Mouse (Mus musculus) liver (tissue): ENCODE results near the gene Ttc7b.

Source experiments
- DNase-seq: peaks from one replicate; pipeline ENCODE4 v3.0.0-alpha.2; 2020; ENCODE audit warnings: mixed read lengths

Gene Ttc7b

GRCm38 (mm10) chr12:100407371-100407770, 113.3 kb downstream of the Ttc7b start:
- DNase-seq, result no peak

DNA sequence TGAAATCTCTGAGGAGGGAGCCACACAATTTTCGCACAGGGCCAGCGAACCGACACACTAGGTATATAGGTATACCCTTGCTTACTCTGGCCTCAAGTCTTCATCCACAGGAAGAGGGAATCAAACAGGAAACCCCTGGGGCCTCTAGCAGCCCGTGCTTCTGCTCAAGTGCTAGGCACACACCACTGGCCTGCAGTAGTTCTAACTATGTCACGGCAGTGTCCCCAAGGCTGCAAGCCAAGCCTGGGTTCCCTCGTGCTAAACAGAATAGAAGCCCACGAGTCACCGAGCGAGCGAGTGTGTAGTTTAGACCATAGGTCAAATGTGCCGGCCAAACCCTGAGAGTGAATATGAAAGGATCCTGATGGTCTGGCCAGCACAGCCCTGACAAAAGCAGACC, 114.5 kb downstream of the Ttc7b start:
- DNase-seq, result no peak

GRCm38 (mm10) chr12:100405512-100406030, 115.1 kb downstream of the Ttc7b start:
- no peak for DNase-seq

DNA sequence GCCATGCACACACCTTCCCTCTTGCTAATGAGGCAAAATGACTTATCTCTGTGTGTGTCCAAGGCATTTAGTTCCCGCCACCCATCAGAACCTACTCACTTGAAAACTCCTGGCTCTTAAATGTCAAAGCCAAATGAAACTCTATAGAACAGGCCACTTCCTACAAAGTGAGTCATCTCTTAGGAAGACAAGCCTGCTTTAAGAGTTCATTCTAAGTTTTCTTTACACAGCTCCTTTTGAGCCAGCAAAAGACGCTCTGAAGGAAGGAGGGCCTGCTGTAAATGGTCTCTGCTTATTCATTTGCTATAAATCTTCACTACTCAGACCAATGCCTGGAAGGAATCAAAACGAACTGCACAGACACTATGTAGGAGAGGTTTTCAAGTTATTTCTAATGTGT, 116.2 kb downstream of the Ttc7b start:
- DNase-seq, result no peak

DNA sequence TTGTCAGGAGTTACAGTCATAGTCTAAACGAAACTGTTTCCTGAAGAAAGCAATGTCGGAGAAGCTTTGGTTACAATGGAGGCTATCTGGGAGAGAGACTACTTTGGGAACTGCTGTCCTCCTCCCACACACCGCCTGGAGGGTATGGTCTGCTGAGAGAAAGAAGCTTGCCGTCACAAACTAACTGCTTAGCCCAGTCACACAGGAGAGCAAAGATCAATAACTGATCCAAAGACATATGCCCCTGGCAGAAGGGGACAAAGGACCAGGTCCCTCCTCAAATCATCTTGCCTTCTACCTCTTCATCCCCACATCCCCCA, 117.7 kb downstream of the Ttc7b start:
- no peak for DNase-seq

- DNase-seq, result no peak
Observed at GRCm38 (mm10) chr12:100402296-100403004, 118.2 kb downstream of the Ttc7b start.

DNA sequence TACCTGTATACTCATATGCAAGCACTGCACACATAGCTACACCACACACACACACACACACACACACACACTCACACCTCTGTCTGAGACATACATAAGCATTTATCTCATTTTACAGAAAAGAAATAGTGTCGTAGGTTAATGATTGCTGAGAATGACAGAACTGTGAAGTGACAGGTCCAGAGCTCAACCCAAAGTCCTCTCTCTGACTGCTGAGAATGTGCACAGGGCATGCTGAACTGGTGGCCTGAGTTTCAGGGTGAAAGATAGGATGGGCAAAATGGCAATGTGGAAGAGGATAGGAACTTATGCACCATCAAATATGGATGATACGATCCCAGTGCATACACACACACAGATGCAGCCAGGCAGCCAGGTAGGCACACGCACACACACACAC, 120.5 kb downstream of the Ttc7b start:
- no peak for DNase-seq

GRCm38 (mm10) chr12:100399126-100399727, 121.4 kb downstream of the Ttc7b start:
- DNase-seq, result no peak

DNA sequence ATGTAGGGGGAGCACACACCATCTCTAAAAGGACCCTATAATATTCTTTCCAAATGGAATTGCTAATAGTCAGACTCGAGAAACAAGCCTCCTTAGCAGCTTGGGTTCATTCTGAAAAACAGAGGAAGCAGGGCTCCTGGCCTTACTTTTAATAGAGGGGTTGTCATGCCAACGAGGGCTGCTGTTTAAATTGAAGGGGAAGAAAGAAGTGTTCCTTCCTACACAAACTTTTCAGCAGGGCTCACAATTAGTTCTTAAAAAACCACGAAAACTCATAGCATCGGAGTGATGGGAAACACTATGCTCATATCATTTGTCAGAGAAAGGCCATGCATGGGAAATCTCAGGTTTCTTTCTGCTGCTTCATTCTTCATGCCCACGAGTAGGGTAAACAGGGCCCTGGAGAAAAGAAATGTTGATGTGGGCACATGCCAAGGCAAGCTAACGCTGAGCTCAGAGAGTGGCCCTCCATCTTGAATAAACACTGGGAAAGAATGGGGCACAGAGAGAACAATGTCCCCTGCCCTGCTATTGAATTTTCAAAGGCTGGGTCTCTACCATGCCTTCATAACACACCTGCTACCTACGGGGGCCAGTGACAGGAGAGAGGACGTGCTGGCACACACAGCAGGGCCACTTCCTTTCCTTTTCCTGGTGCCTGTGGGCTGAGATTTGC, 122.2 kb downstream of the Ttc7b start:
- DNase-seq, result no peak

GRCm38 (mm10) chr12:100397432-100398146, 123.0 kb downstream of the Ttc7b start:
- DNase-seq, result no peak

GRCm38 (mm10) chr12:100396806-100397205, 123.8 kb downstream of the Ttc7b start:
- DNase-seq, result no peak

GRCm38 (mm10) chr12:100393532-100393931, 127.1 kb downstream of the Ttc7b start:
- no peak for DNase-seq

DNA sequence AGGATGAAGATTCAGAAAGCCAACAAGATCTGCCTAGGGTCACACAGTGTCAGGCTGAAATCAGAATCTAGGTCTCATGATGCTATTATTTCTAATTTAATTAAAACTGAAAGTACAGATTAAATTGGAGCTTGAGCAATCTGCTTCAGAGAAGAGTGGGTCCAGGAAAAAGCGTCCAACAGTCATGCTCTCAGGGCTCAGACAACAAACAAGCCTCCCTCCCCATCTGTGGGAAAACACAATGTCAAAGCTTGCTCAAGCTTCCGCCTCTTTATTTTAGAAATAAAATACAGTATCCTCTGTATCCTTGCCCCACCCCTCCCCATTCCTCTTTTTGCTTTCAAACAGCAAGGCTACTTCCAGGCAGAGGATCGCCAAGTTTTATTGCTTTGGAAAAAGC, 127.5 kb downstream of the Ttc7b start:
- no peak for DNase-seq

DNA sequence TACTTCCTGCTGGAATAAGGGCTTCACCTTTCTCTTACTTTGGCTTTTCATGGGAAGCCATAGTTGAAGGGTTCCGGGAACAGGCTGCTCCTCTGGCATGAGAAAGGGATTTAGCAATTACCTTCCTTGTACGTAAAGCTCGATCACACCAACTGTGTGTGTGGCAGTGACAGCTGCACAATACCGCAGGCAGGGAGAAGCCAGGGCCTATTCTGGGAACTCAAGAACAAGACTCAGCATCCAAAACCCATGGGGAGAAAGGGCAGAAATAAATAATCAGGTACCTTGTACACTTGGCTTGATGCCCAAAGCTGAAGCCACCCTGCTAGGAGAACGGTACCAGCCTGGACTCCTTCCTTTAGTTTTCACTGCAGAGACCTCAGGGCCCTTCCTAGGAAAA, 128.2 kb downstream of the Ttc7b start:
- no peak for DNase-seq

DNA sequence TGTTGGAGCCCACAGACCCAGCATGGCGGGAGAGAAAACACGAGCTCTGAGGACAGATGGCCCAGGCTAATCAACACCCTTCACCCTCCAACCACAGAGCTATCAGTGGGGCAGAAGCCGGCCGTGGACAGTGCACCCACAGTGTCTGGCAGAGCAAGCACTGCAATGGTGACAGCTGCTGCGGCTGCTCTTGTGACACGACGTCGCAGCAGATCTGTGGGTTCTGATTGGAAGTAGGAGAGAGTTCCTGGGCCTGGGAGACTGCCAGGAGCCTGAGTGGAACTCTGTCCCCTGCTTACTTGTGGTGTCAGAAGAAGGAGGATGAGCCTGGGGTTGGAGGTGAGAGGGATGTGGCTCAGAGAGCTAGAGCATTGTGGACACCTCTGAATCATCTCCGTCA, 128.7 kb downstream of the Ttc7b start:
- DNase-seq, result no peak

DNA sequence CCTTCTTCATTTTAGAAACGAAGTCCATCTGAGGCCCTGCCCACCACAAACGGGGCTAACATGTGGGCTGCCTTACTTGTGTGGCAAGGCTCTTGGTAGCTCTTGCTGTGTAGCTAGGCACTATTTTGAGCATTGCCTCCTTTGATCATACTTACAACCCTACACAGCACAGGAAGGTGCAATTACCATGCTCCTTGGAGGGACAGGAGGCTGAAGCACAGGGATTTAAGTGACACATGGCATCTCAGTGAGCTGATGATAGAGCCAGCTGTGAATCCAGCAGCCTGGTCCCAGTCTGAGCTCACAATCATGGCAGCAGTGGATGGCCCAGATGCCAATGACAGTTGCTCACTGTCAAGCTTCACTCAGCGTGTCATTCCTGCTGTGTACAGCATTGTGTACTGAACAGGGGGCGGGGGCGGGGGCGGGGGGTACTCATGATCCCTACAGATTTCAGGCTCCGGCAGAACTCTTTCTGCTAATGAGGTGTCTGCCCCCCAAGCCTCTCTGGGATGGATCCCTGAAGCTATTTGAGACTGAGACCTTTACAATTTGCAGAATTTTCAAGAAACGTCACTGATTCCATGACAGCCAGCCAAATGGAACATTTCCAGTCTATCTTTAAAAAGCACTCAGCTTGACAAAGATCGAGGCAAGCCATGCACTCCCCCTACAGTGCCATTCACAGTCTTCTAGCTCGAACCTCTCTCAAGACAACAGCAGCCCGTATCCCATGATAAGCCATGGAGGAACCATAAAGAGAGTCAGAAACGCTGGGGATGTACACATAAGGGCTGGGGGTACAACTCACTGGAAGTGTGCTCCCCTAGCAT, 130.5 kb downstream of the Ttc7b start:
- DNase-seq, result no peak

DNA sequence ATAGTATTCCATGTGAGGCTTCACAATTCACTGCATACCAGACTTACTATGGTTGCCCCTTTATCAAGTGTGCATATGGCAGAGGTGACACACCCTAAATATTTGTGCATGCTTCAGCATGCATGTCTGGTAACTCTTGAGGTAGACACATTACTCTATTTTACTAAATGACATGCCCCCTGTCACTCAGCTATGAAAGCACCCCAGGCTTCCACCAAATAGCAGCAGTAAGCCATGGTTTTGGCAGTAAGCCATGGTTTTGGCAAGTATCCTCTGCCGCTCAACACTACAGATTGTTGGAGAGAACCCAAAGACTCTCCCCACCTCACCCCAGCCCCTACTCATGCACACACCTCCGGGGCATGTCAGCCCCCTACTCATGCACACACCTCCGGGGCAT, 134.4 kb downstream of the Ttc7b start:
- DNase-seq, result no peak

- DNase-seq, result no peak
Observed at GRCm38 (mm10) chr12:100382526-100382925, 138.1 kb downstream of the Ttc7b start.

DNA sequence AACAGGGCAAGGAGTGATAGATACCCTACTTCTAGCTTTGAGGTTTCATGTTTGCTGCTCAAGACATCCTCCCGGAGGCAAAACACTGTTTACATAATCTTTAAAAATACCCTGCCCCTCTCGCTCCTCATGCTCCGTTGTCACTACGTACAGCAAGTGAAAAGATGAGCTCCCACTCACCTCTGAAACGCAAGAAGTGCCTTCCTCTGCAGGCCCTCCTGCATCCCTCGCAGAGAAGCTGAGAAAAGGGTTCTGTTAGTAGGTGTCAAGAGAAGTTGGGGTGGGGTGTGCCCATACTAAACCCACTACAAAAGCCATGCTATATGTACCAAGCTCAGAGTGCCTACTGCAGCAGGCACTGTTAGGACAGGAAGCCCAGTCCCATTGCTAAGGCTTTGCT, 138.7 kb downstream of the Ttc7b start:
- no peak for DNase-seq

GRCm38 (mm10) chr12:100380697-100381291, 139.8 kb downstream of the Ttc7b start:
- no peak for DNase-seq

DNA sequence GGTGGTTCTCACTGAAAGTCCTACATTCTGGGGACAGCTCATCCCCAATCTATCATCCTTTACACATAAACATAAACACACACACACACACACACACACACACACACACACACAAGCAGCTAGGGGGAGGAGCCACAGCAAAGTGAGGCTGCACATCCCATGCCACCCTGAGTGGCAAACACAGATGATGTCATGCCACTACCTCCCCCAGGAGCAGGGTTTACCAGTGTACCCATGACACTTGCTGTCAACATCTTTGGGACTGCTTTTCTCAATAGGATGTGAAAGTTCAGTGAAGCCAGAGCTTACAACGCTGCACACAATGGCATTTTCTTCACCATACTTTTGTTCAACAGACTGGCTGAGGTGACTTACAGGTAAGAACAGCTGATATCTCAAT, 140.8 kb downstream of the Ttc7b start:
- DNase-seq, result no peak

DNA sequence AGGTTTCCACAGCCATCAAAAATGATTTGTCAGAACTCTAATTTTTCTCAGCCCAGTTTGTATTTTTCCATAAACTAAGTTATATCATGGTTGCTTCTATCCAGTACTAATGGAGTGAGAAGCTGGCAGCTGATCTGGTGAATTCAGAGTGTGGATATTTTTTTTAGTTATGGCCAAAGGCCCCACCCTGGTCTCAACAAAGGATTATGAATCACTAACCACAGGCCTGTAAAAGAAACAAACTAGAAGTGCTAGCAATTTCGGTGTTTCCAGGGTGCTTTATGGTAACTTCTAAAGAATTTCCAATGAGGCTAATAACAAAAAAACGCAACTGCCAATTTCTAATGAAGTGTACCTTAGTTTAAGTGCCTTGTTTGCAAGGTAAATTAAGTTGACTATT, 142.4 kb downstream of the Ttc7b start:
- DNase-seq, result no peak
